Mouse (Mus musculus): ENCODE data around the gene Myo9a.

DNA sequence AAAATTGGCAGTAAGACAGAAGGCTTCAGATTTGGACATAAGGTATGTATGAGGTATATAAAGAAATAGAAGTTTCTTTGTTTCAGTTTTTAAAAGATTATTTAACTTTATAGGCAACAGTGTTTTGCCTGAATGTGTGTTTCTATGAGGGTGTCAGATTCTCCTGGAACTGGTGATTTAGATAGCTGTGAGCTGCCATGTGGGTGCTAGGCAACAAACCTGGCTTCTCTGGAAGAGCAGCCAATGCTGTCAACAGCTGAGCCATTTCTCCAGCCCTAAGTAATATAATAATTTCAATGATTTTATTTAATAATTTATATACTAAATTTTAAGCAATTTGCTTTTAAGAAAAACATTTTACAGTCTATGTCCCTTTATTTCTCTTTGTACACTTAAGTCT lies 133.9 kb downstream of the Myo9a start:
- TF ChIP-seq CTCF (IDR thresholded peaks at IDR 0.05; ENCODE audit: low read depth, low read length) (no peak), GATA2 (IDR thresholded peaks at IDR 0.05; ENCODE audit: borderline replicate concordance, low read depth, low read length) (no peak), GATA1 (IDR thresholded peaks at IDR 0.05; ENCODE audit: borderline replicate concordance, low read length) (no peak), POLR2AphosphoS5 (IDR thresholded peaks at IDR 0.05; ENCODE audit: insufficient replicate concordance, low read depth, low read length) (no peak), TAL1 (conservative IDR thresholded peaks at IDR 0.05; ENCODE audit: low read depth, low read length) (no peak)
